Mouse (Mus musculus) heart, embryonic 12.5 days (tissue): ENCODE measurements around the gene Mtap. TPM values are rescaled to one million over a fixed set of nuclear protein-coding genes. Genes with fewer than 3 reads are reported as not detected.
A peak's percentile ranks its signal among the peaks of the same experiment; 100 is the strongest.

Experiments
- ATAC-seq: fragments of 200-750 bp; cut with Nextera tagmentation; 2 replicates; pipeline ENCODE4 v1.8.0; 2017; ENCODE audit warnings: moderate TSS enrichment, moderate library complexity; ENCODE audit not compliant: insufficient number of reproducible peaks, low FRiP score
- H3K27ac ChIP-seq: fragments of 300-500 bp; sonication (generic); 2 replicates; pipeline ENCODE4 v1.5.1; 2016; ENCODE audit warnings: mild to moderate bottlenecking, moderate library complexity; ENCODE audit not compliant: poor library complexity, severe bottlenecking
- H3K27me3 ChIP-seq: fragments of 300-500 bp; sonication (generic); replicated peaks from 2 replicates; pipeline ENCODE4 v1.6.1; 2016; ENCODE audit warnings: mild to moderate bottlenecking, moderate library complexity
- H3K36me3 ChIP-seq: fragments of 300-500 bp; sonication (generic); 2 replicates; pipeline ENCODE4 v1.6.1; 2016; ENCODE audit warnings: mild to moderate bottlenecking, moderate library complexity
- H3K4me1 ChIP-seq: fragments of 300-500 bp; sonication (generic); replicated peaks from 2 replicates; pipeline ENCODE4 v1.6.1; 2016; ENCODE audit warnings: mild to moderate bottlenecking
- H3K4me2 ChIP-seq: fragments of 300-500 bp; sonication (generic); 2 replicates; pipeline ENCODE4 v1.6.1; 2016; ENCODE audit warnings: mild to moderate bottlenecking, moderate library complexity
- H3K4me3 ChIP-seq: fragments of 300-500 bp; sonication (generic); 2 replicates; pipeline ENCODE4 v1.5.1; 2016; ENCODE audit warnings: mild to moderate bottlenecking
- H3K9ac ChIP-seq: fragments of 300-500 bp; sonication (generic); 2 replicates; pipeline ENCODE4 v1.6.1; 2016; ENCODE audit warnings: mild to moderate bottlenecking, moderate library complexity
- H3K9me3 ChIP-seq: fragments of 300-500 bp; sonication (generic); replicated peaks from 2 replicates; pipeline ENCODE4 v1.6.1; 2016; ENCODE audit warnings: mild to moderate bottlenecking, moderate library complexity
- WGBS: fragments of 180-500 bp; shearing (Covaris S2); methylation state at CpG from one replicate; pipeline ENCODE4 v1.1.7; 2016; 5-methylcytosine and 5-hydroxymethylcytosine counted together
- polyA plus RNA-seq: library from polyadenylated mRNA; unstranded; fragments of >200 nt; fragmentation: Nextera tagmentation; extraction: Ambion mirVana; gene quantifications from 2 replicates; pipeline ENCODE4 v1.2.1, GENCODE M21; 2016

The Mtap gene
- polyA plus RNA-seq, 1 experiment from 2014 or later: 72.8 TPM

- Histone ChIP-seq H3K4me1 (peaks cover 37% of the 10 kb centered on the region), H3K36me3 (no peaks in the 10 kb centered on the region), H3K27me3 (no peaks in the 10 kb centered on the region), H3K9me3 (no peaks in the 10 kb centered on the region), H3K27ac (peak overlapping the region; percentile 90), H3K4me2 (peak overlapping the region; percentile 83), H3K4me3 (peak overlapping the region; percentile 87), H3K9ac (peak overlapping the region; percentile 95)
- WGBS: under 1% methylated on average over 36 of the region's 36 CpGs
- peak; percentile 70 for ATAC-seq
Observed at GRCm38 (mm10) chr4:89137542-89138360, 829 bp downstream of the Mtap start.

GRCm38 (mm10) chr4:89138361-89138651 lies 1.4 kb downstream of the Mtap start:
- Histone ChIP-seq H3K27me3 (no peaks in the 10 kb centered on the region), H3K36me3 (peaks cover under 1% of the 10 kb centered on the region; the same call in 1 of the 2 replicates), H3K9ac (peak overlapping the region; percentile 95), H3K9me3 (no peaks in the 10 kb centered on the region), H3K27ac (peak overlapping the region; percentile 90), H3K4me2 (peak overlapping the region; percentile 83), H3K4me1 (peaks cover 37% of the 10 kb centered on the region), H3K4me3 (peak overlapping the region; percentile 87)
- WGBS: 22% methylated on average over 4 of the region's 4 CpGs
- no peak for ATAC-seq

GRCm38 (mm10) chr4:89140832-89141231 lies 3.9 kb downstream of the Mtap start:
- no peak overlapping the region; the same call in 1 of the 2 replicates for H3K27ac ChIP-seq
- ATAC-seq: no peak

GRCm38 (mm10) chr4:89145409-89145808 lies 8.5 kb downstream of the Mtap start:
- Histone ChIP-seq H3K9me3 (no peaks in the 10 kb centered on the region), H3K27ac (no peak overlapping the region), H3K9ac (no peak overlapping the region), H3K4me2 (no peak overlapping the region), H3K36me3 (peaks cover 32% of the 10 kb centered on the region), H3K4me3 (no peak overlapping the region), H3K4me1 (peaks cover 14% of the 10 kb centered on the region), H3K27me3 (no peaks in the 10 kb centered on the region)
- WGBS: 37% methylated on average over 6 of the region's 6 CpGs
- no peak for ATAC-seq

More at GRCm38 (mm10) chr4:89140832-89141231, 3.9 kb downstream of the Mtap start:
- Histone ChIP-seq H3K36me3 (peaks cover 7% of the 10 kb centered on the region), H3K27me3 (no peaks in the 10 kb centered on the region), H3K9ac (no peak overlapping the region), H3K9me3 (no peaks in the 10 kb centered on the region), H3K4me3 (no peak overlapping the region), H3K4me2 (peak overlapping the region; percentile 19; the same call in 1 of the 2 replicates), H3K4me1 (peaks cover 37% of the 10 kb centered on the region)
- WGBS: 45% methylated on average over 5 of the region's 5 CpGs

GRCm38 (mm10) chr4:89146291-89146690 lies 9.4 kb downstream of the Mtap start:
- Histone ChIP-seq H3K27me3 (no peaks in the 10 kb centered on the region), H3K9ac (no peak overlapping the region), H3K36me3 (peaks cover 37% of the 10 kb centered on the region), H3K4me2 (no peak overlapping the region), H3K27ac (no peak overlapping the region), H3K4me1 (peaks cover 6% of the 10 kb centered on the region), H3K9me3 (no peaks in the 10 kb centered on the region), H3K4me3 (no peak overlapping the region)
- 46% methylated on average over 3 of the region's 3 CpGs for WGBS
- no peak for ATAC-seq

- Histone ChIP-seq H3K4me1 (no peaks in the 10 kb centered on the region), H3K36me3 (peaks cover 47% of the 10 kb centered on the region), H3K4me2 (no peak overlapping the region), H3K9me3 (no peaks in the 10 kb centered on the region), H3K9ac (no peak overlapping the region), H3K4me3 (no peak overlapping the region), H3K27ac (no peak overlapping the region), H3K27me3 (no peaks in the 10 kb centered on the region)
- ATAC-seq: no peak
Observed at GRCm38 (mm10) chr4:89149261-89149660, 12.3 kb downstream of the Mtap start.

- Histone ChIP-seq H3K4me3 (no peak overlapping the region), H3K36me3 (peaks cover 82% of the 10 kb centered on the region)
- ATAC-seq: no peak
Observed at GRCm38 (mm10) chr4:89161389-89161788, 24.5 kb downstream of the Mtap start.

GRCm38 (mm10) chr4:89162496-89162895 lies 25.6 kb downstream of the Mtap start:
- no peak overlapping the region for H3K4me3 ChIP-seq
- ATAC-seq: no peak
- no peaks in the 10 kb centered on the region for H3K9me3 ChIP-seq
- no peak overlapping the region for H3K4me2 ChIP-seq
- no peaks in the 10 kb centered on the region for H3K4me1 ChIP-seq
- no peaks in the 10 kb centered on the region for H3K27me3 ChIP-seq
- 77% methylated on average over 5 of the region's 5 CpGs for WGBS
- H3K9ac ChIP-seq: no peak overlapping the region
- no peak overlapping the region for H3K27ac ChIP-seq
- H3K36me3 ChIP-seq: peaks cover 82% of the 10 kb centered on the region

More at GRCm38 (mm10) chr4:89161389-89161788, 24.5 kb downstream of the Mtap start:
- no peaks in the 10 kb centered on the region for H3K4me1 ChIP-seq
- no peak overlapping the region for H3K9ac ChIP-seq
- H3K4me2 ChIP-seq: no peak overlapping the region
- H3K27ac ChIP-seq: no peak overlapping the region
- WGBS: 83% methylated on average over 3 of the region's 3 CpGs
- no peaks in the 10 kb centered on the region for H3K9me3 ChIP-seq
- no peaks in the 10 kb centered on the region for H3K27me3 ChIP-seq

- Histone ChIP-seq H3K27me3 (no peaks in the 10 kb centered on the region), H3K4me3 (no peak overlapping the region), H3K27ac (no peak overlapping the region), H3K9me3 (no peaks in the 10 kb centered on the region), H3K4me2 (no peak overlapping the region), H3K4me1 (no peaks in the 10 kb centered on the region), H3K36me3 (peaks cover 79% of the 10 kb centered on the region), H3K9ac (no peak overlapping the region)
- 85% methylated on average over 8 of the region's 8 CpGs for WGBS
- no peak for ATAC-seq
Observed at GRCm38 (mm10) chr4:89163613-89164012, 26.7 kb downstream of the Mtap start.

GRCm38 (mm10) chr4:89164681-89165080 lies 27.8 kb downstream of the Mtap start:
- no peak overlapping the region for H3K4me3 ChIP-seq
- no peak for ATAC-seq
- no peak overlapping the region for H3K4me2 ChIP-seq
- H3K9me3 ChIP-seq: no peaks in the 10 kb centered on the region
- no peaks in the 10 kb centered on the region for H3K27me3 ChIP-seq
- H3K27ac ChIP-seq: no peak overlapping the region
- H3K4me1 ChIP-seq: no peaks in the 10 kb centered on the region
- WGBS: 86% methylated on average over 2 of the region's 2 CpGs
- H3K36me3 ChIP-seq: peaks cover 82% of the 10 kb centered on the region
- H3K9ac ChIP-seq: no peak overlapping the region

- H3K27ac ChIP-seq: no peak overlapping the region
- no peaks in the 10 kb centered on the region for H3K9me3 ChIP-seq
- no peaks in the 10 kb centered on the region for H3K4me1 ChIP-seq
- no peak overlapping the region for H3K9ac ChIP-seq
- no peak overlapping the region for H3K4me3 ChIP-seq
- 93% methylated on average over 9 of the region's 9 CpGs for WGBS
- peaks cover 78% of the 10 kb centered on the region for H3K36me3 ChIP-seq
- no peak for ATAC-seq
- H3K27me3 ChIP-seq: no peaks in the 10 kb centered on the region
- H3K4me2 ChIP-seq: no peak overlapping the region
Observed at GRCm38 (mm10) chr4:89168877-89169276, 32.0 kb downstream of the Mtap start.

GRCm38 (mm10) chr4:89169739-89170138 lies 32.8 kb downstream of the Mtap start:
- H3K4me2 ChIP-seq: no peak overlapping the region
- H3K9me3 ChIP-seq: 0 out of 2 replicates have a peak, but pooled peaks cover 4% of the 10 kb centered on the region
- H3K9ac ChIP-seq: no peak overlapping the region
- no peak for ATAC-seq
- no peak overlapping the region for H3K4me3 ChIP-seq
- no peaks in the 10 kb centered on the region for H3K4me1 ChIP-seq
- no peak overlapping the region for H3K27ac ChIP-seq
- H3K36me3 ChIP-seq: peaks cover 78% of the 10 kb centered on the region
- WGBS: 88% methylated on average over 4 of the region's 4 CpGs
- no peaks in the 10 kb centered on the region for H3K27me3 ChIP-seq
